Mouse (Mus musculus) neutrophil, adult 65 days (primary cell): ENCODE data around the gene Olfr1249. TPM values are rescaled to one million over a fixed set of nuclear protein-coding genes. Genes with fewer than 3 reads are reported as not detected.

ENCODE experiments used
- total RNA-seq: library from RNA; stranded (reverse); gene quantifications from 2 replicates; pipeline ENCODE4 v1.2.4, GENCODE M21; 2023

The Olfr1249 gene
- total RNA-seq = not detected in 2 replicates

GRCm38 (mm10) chr2:89634883-89635282 lies at the start of gene Olfr1249:
Gene Olfr1249 (minus strand): TSS chr2:89634983.

GRCm38 (mm10) chr2:89671836-89672235 lies 37.1 kb upstream of the Olfr1249 start, which contains the start of gene Olfr1251:
Gene Olfr1251 (minus strand): TSS chr2:89671936.

GRCm38 (mm10) chr2:89661367-89661766 lies 26.6 kb upstream of the Olfr1249 start, which contains the start of gene Olfr1250:
Gene Olfr1250 (minus strand): TSS chr2:89661467.

GRCm38 (mm10) chr2:89618145-89618544 lies 16.6 kb downstream of the Olfr1249 start, which contains the start of gene Olfr1248:
Gene Olfr1248 (minus strand): TSS chr2:89618245.

GRCm38 (mm10) chr2:89614030-89614429 lies 20.8 kb downstream of the Olfr1249 start, which contains the start of gene Olfr1247:
Gene Olfr1247 (minus strand): TSS chr2:89614130.

GRCm38 (mm10) chr2:89593057-89593456 lies 41.7 kb downstream of the Olfr1249 start, which contains the start of gene Olfr1246:
Gene Olfr1246 (minus strand): TSS chr2:89593157.

Other genes with a start within 250 kb of the Olfr1249 start
- not detected in 2 replicates for gene Olfr1238, start 225.3 kb downstream of the Olfr1249 start, total RNA-seq
- not detected in 2 replicates for gene Olfr1239, start 214.6 kb downstream of the Olfr1249 start, total RNA-seq
- gene Olfr1240, start 192.0 kb downstream of the Olfr1249 start, total RNA-seq = not detected in 2 replicates
- gene Olfr1241, start 147.9 kb downstream of the Olfr1249 start, total RNA-seq = not detected in 2 replicates
- gene Olfr1242, start 136.6 kb downstream of the Olfr1249 start, total RNA-seq = not detected in 2 replicates
- gene Olfr1243, start 103.5 kb downstream of the Olfr1249 start, total RNA-seq = not detected in 2 replicates
- not detected in 2 replicates for gene Olfr1245, start 56.5 kb downstream of the Olfr1249 start, total RNA-seq
- gene Olfr1246, start 41.8 kb downstream of the Olfr1249 start, total RNA-seq = not detected in 2 replicates
- 0.20 and 0.51 TPM in 2 replicates for gene Olfr1247, start 20.9 kb downstream of the Olfr1249 start, total RNA-seq
- not detected in 2 replicates for gene Olfr1248, start 16.7 kb downstream of the Olfr1249 start, total RNA-seq
- not detected in 2 replicates for gene Olfr1250, start 26.5 kb upstream of the Olfr1249 start, total RNA-seq
- gene Olfr1251, start 37.0 kb upstream of the Olfr1249 start, total RNA-seq = not detected in 2 replicates
- not detected in 2 replicates for gene Olfr1252, start 90.0 kb upstream of the Olfr1249 start, total RNA-seq
- not detected in 2 replicates for gene Olfr1253, start 122.1 kb upstream of the Olfr1249 start, total RNA-seq
- gene Olfr1254, start 158.6 kb upstream of the Olfr1249 start, total RNA-seq = not detected in 2 replicates
- not detected in 2 replicates for gene Olfr1255, start 177.1 kb upstream of the Olfr1249 start, total RNA-seq
- not detected in 2 replicates for gene Olfr1256, start 206.6 kb upstream of the Olfr1249 start, total RNA-seq
- gene Olfr48, start 213.2 kb upstream of the Olfr1249 start, total RNA-seq = not detected in 2 replicates
- not detected in 2 replicates for gene Olfr1257, start 243.5 kb upstream of the Olfr1249 start, total RNA-seq